Mouse (Mus musculus) frontal cortex, adult (tissue): ENCODE measurements at regions not wholly inside any gene's neighbourhood (a gene's known extent, or its start where the extent isn't known, plus 50 kb on each side); places are given as distances from the start of the nearest gene placed in this dataset.
A peak's percentile ranks its signal among the peaks of the same experiment; 100 is the strongest.
"Not testable (repeated sequence)": the region's sequence is repeated elsewhere in the genome, so short reads cannot be mapped to it uniquely, and the experiment has no call there.

ENCODE experiments used
- ATAC-seq: cut with Nextera tagmentation; 2 replicates; pipeline ENCODE4 v1.9.2; 2017; ENCODE audit warnings: mild to moderate bottlenecking, moderate library complexity, mixed read lengths; ENCODE audit not compliant: low TSS enrichment

GRCm38 (mm10) chr17:31732176-31732880, 54.7 kb downstream of the Cryaa start:
- no peak for ATAC-seq

- no peak for ATAC-seq
Measured at GRCm38 (mm10) chr17:31734521-31734920, 56.9 kb downstream of the Cryaa start.

DNA sequence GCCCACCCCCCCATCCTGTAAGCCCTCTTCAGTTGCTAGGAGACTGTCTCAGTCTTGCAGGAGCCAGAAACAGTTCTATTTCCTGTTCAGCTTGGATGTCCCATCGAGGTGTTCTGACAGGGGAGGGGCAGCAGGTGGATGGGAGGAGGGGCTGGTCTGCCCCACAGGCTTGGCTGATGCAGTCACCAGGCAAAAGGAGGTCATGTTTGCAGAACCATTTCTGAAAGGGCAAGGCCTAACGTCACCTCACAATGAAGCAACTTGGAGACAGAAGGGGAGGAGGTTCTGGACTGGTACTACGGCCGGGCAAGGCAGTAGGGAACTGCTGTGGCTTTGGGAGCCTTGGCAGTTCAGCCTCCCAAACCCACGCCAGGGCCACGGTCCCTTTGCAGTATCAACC, 59.1 kb downstream of the Cryaa start:
- no peak for ATAC-seq

- no peak for ATAC-seq
Measured at GRCm38 (mm10) chr17:31738249-31738648, 60.6 kb downstream of the Cryaa start.

GRCm38 (mm10) chr17:31739586-31739985, 62.0 kb downstream of the Cryaa start:
- no peak for ATAC-seq

DNA sequence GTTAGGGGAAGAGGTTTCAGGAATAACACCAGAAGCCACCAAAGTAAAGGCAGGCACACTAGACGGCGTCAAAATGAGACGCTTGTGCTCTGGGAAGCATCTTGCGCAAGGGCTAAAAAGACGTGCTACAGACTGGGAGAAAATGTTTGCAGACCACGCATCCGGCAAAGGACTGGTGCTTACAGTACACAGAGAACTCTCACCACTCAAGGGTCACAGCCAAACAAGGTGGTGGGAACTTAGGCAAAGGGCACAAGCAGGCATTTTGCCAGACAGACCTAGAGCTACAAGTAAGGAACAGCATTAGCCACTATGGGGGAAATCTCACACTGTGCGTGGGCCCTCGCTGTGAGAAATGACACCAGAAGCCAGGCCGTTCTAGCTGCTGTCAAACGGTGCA, 62.5 kb downstream of the Cryaa start:
- ATAC-seq: no peak

DNA sequence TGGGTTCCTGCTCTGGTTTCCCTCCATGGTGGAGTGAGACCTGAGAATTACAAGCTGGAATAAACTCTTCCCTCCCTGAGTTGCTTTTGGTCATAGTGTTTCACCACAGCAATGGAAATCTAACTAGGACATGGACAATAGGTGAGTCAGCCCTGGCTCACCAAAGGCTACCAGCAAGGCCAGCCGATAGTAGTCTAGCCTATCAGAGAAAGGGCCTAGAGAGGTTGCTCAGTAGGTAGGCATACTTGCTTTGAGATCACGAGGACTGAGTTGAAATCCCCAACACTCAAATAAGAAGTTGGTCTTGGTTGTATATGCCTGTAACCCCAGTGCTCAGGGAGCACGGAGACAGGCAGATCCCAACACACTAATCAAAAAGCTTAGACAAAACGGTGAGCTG, 66.0 kb downstream of the Cryaa start:
- ATAC-seq: no peak

DNA sequence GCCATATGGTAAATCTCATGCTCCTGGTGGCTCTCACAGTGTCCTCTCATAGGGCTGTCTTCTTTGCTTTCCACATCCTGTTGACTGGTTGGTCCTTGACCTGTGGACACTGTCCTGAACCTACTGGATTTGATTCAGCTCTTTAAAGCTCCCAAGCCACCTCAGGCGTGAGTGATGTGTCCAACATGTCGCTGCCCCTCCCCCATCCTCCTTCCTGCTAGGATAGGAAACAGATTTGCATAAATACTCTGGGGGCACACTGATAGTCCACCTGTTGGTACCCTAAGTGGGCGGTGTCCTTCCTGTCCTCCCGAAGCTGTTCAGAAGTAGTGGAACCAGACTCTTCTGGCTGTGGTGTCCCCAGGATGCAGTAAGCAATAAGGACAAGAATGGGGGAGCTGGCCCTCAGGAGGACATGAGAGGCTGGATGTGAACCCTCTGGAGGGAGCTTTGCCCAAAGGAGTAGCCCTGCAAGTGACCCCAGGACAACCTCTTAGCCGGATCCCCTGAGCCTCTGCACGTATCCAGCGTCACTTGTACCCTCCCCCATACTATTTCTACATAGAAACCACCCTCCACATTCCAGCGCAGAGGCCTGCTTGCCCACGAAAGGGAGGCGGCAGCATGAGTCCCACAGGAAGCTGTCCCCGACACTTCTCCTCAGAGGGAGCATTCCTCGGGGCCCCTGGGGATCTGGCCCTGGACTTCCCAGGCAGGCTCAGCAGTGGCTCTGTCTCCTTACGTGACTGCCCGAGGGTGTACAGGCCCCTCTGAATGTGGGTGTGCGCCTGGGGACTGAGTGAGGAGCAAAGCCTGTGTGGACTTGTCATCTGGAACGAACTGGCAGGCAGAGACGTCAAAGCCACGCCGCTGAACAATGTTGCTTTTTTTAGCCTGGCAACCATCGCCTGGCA, 68.8 kb downstream of the Cryaa start:
- ATAC-seq: peak; percentile 44; the same call in 1 of the 2 replicates

DNA sequence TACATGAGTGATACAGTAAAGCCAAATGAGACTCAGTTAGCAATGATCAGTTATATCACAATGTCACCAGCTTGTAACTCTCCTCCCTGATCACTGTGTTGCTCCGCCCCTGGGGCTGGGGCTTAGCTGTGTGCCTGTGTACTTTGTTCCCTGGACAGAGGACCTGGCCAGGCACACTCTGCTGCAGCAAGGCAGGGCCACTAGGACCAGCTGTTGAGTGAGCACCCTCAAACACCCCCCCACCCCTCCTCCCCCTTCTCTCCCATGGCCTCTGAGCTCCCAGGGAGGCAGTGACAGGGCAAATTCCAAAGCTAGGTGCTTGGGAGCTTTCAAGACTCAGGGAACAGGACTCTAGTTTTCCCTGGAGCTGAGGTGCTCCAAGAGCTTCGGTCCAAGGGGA, 70.0 kb downstream of the Cryaa start:
- no peak for ATAC-seq

GRCm38 (mm10) chr17:31748158-31748557, 70.6 kb downstream of the Cryaa start:
- ATAC-seq: no peak

DNA sequence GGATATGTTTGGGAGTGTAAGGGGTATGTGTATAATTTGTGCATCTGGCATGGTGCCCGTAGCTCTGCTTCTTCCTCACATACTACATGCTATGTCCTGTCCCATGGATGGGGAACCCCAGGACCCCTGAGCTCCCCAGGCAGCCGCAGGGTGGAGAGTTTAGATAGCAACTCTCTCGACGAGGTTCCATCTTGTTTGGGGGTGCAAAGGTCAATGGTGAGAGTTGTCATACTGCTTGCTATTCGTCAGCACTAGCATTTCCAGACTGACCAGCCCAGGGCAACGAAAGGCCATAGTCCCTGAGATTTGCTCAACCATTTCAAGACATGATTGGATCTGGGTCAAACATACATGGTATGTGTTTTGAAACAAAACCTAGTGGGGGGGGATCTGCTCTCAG, 71.4 kb downstream of the Cryaa start:
- ATAC-seq: no peak

DNA sequence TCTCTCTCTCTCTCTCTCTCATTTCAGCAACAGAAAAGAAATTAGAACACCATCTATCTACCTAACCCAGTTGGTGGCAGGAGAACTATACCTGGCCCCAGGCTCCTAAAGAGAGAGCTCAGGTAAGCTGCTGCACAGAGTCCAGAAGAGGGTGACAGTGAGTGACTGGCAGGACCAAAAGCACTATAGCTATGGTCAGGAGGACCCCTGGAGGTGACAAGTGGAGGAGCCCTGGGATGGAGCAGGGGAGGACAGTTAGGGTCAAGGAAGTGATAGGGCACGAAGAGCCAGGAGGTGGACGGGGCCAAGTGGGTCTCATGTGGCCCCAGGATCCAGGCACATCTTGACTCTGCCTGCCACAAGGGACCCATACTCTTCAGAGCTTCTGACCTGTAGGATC, 73.7 kb downstream of the Cryaa start:
- no peak for ATAC-seq

DNA sequence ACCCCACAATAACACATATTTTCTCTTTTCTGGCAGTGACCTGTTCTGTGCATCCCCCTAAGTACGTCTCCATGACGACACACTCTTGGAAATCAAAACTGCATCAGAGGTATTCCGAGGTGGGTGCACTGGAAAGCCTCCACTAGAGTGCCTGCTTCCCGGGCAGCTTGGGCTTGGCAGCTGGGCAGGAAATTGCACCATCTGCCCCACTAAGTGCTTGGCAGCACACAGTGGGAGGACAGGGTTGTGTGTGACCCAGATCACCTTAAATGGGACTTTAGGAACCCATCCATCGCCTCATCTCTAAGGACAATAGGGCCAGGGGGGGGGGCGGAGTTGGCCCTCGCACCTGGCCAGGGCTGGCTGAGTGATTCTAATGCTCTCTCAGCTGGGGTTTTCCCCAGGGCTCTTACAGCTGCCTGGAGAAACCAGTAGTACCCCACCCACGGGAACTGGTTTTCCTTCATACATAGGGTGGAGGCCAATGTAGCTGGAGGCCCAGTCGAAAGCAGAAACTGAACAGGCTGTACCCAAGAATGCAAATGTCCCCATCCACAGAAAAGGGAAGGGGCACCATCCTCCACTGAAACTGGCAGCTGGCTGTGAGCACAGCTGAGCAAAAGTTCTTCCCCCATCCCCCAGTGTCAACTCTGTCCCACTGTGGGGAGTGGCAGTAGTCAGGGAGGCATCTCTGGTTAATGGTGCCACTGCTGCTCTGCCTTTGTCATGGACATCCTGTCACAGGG, 75.7 kb downstream of the Cryaa start:
- ATAC-seq: no peak

- no peak for ATAC-seq
Measured at GRCm38 (mm10) chr17:31753859-31754229, 76.2 kb downstream of the Cryaa start.

GRCm38 (mm10) chr17:31760465-31760864, 82.9 kb downstream of the Cryaa start:
- no peak for ATAC-seq

GRCm38 (mm10) chr17:31763078-31763477, 85.5 kb downstream of the Cryaa start:
- no peak for ATAC-seq

- ATAC-seq: peak; percentile 55
Measured at GRCm38 (mm10) chr17:31766779-31767697, 88.6 kb downstream of the Sik1 start.

DNA sequence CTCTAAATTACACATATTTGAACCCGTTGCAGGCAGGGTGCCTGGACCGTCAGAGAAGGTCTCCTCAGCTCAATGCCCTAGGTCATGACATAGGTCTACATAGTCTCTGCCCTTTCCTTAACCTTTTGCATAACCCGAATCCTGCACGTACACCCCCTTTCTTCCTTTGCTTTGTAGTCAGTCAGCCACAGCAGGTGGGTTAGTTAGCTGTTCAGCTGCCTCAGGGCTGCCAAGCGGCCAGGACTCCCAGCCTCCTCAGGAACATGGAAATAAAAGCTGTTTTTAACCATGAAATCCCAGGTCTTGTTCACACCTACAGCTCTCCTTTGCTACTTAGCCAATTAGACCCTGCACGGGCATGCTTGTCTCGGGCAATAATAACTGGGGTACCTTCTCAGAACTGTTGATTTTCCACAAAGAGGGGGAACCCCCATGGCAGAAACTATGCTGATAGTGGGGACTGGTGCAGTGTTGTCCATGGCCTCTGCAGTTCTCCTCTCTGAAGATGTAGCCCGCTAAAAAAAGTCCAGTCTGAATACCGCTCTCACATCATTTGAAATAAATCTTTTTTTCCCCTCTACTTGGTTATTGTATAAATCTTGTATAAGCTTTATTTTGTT, 83.3 kb downstream of the Sik1 start:
- ATAC-seq: no peak

DNA sequence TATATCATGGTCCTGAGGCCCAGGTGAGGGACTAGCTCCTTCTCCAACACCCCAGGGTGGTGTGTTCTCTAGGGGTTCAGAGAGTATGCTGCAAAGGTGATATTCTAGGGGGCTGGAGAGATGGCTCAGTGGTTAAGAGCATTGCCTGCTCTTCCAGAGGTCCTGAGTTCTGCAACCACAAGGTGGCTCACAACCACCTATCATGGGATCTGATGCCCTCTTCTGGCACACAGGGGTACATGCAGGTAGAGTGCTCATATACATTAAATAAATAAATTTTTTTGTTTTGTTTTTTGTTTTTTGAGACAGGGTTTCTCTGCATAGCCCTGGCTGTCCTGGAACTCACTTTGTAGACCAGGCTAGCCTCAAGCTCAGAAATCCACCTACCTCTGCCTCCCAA, 81.7 kb downstream of the Sik1 start:
- not testable (repeated sequence) for ATAC-seq

- no peak for ATAC-seq
Measured at GRCm38 (mm10) chr17:31775037-31775436, 80.6 kb downstream of the Sik1 start.

- no peak for ATAC-seq
Measured at GRCm38 (mm10) chr17:31775966-31776365, 79.6 kb downstream of the Sik1 start.
